Mouse (Mus musculus): ENCODE results near the gene Ptcra.
"Not testable (repeated sequence)": the region's sequence is repeated elsewhere in the genome, so short reads cannot be mapped to it uniquely, and the experiment has no call there.

The Ptcra gene

DNA sequence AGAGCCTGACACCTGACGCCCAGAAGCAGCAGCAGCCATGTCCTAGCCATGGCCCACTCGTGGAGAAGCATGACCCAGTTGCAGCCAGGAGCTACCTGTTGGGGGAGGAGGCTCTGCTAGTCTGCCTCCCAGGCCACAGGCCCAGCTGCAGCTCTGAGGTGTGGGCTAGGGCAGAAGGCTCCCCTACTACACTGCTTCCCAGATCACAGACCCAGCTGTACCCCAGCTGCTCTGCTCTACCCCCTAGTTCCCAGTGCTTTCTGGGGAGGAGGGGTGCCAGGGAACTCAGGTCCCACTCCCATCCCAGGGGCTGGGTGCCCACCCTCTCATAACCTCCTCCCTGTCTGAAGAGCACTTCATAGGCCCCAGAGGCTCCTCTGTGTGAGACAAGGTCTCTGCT lies at the start of gene Ptcra:
TSS of gene Ptcra (minus strand) at position 169 of the 400 bp plus-strand sequence.
- DNase-seq (ENCODE audit: low read depth, low spot score) = no peak

DNA sequence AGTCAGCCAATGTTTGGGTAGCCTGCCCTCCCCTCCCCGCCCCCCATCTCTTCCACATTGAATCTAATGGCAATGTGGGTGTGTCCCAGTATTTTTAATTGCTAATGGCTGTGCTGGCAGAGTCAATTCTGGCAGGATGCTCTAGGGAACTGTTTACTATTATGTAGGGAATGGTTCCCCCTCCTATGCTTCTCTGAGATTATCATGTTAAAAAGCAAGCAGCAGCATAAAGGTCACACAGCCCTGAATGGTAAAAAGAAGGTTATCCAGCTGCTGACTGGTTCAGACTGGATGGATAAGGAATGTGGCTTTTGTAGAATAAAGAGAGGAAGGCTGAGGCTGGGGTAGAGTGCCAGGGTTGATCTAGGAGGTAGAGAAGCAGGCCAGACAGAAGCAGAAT lies 48.9 kb upstream of the Ptcra start:
- DNase-seq (ENCODE audit: low read depth, low spot score) = no peak

DNA sequence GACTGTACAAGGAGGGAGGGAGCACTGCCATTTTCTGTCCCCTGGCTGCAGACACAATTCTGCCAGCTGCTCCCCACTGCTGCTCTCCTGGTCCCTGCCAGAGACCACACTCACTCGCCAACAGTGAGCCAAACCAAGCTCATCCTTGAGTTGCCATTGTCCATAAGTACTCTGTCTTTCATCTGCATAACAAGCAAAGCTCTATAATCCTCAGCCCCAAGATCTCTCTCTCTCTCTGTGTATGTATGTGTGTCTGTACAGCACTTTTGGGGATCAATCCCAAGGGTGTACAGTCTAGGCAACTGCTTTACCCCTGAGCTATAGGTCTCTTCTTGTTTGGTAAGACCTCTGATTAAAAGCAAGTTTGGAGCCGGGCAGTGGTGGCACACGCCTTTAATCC lies 47.2 kb upstream of the Ptcra start:
- DNase-seq (ENCODE audit: low read depth, low spot score) = no peak

DNA sequence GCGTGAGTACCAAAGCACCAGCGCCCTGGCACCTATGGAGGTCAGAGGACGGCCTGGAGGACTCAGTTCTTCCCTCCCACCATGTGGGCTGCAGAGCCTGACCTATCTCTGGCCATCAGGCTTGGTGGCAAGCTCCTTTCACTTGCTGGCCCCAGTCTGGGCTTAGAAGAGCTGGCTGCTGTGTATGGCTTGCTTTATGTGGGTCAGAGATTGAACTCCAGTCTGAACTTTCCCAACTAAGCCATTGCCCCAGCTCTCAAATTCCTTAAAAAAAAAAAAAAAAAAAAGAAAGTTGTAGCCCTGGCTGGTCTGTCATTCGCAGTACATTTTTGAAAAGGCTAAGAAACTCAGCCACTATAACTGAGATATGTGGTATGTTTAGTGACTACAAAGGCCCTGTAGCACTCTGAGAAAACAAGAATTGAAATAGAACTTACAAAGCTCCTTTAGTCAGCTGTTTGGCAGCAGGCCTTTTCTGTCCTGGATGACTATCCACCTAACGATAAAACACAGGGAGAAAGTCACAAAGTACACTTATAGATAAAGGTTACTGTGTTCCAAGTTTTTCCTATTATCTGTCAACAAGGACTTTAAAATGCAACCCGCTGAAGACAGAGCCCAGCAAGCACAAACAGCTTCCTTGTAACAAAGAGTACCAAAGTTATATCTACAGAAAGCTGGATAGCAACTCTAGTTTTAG lies 45.8 kb upstream of the Ptcra start:
- no peak for DNase-seq (ENCODE audit: low read depth, low spot score)

DNA sequence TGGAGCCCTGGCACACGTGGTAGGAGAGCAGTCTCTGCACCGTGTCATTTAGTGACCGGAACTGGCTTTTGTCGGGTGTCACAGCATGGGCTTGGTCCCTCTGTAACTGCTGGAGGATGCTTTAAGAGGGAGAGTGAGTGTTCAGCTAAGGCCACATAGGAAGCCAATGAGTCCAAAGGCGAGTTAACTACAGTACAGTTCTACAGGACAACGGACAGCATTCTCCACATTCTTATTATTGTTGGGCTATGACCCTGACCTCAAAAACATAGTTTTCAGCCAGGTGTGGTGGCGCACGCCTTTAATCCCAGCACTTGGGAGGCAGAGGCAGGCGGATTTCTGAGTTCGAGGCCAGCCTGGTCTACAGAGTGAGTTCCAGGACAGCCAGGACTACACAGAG lies 44.9 kb upstream of the Ptcra start:
- no peak for DNase-seq (ENCODE audit: low read depth, low spot score)

DNA sequence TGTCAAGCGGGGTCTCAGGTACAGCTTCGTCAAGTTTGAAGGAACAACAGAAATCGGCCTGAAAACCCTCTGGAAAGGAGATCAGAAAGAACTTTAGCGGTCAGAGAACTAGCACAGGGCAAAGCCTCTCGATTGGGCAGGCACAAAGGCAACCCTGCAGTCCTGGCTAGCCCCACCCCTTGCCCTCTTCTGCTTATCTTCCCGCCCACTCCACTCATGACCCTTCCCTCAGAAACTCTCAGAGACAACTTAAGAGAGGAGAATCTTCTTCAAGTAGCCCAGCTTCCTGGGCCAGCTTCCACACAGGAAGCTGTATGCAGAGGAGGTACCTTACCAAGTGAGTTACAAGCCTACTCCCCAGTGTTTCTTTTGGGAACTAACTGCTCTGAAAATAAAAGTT lies 38.2 kb upstream of the Ptcra start:
- DNase-seq (ENCODE audit: low read depth, low spot score) = no peak

DNA sequence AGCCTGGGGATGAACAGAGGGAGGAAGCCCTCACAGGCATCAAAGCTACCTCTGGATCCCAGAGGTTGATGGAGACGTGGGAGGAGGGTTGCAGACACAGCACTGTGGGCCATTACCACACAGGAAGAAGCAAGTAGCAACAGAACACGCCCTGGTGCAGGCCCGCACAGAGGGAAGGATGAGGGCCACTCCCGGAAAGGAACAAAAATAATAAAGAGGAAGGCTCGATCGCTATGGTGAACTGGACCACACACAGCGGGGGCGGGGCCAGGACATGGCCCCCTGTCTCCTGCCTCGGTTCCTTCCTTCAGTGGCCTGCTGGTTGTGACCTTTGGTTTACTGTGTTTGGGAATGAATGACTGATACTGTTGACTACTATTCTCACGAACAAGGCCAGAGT lies 36.2 kb upstream of the Ptcra start:
- DNase-seq (ENCODE audit: low read depth, low spot score) = no peak

DNA sequence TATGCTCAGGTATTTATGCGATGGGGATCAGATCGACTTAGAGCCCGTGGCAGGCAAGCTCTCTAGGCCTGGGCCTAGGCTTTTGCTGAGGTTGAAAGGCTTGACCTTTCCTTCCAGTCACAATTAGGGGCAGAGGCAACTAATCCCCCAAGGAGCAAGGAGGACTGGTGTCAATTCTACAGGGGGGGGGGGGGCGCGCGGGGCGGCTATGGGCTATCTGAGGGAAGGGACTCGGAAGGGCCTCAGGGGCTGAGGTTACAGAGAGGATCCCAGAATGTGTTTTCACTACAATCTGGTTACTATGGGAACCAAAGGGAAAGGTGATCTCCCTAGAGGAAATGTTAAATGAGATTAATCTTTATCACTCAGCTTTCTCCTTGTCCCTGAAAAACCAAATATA lies 33.9 kb upstream of the Ptcra start:
- DNase-seq (ENCODE audit: low read depth, low spot score) = no peak

DNA sequence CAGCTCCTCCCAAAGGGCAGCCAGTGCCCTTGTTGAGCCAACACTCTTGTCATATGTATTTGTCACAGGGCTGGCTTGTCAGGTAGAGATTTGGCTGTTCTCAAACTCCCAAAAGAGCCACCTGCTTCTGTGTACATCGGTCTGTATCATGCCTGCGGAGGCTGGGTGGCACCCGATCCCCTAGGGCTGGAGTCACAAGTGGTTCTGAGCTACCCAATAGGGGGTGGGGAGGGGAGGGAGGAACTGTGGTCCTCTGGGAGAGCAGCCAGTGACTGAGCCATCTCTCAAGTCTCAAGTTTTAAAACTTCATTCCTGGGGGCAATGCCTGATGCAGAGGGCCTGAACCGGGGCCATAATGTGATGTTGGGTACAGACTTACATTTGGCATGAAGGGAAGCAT lies 33.2 kb upstream of the Ptcra start:
- DNase-seq (ENCODE audit: low read depth, low spot score) = no peak

DNA sequence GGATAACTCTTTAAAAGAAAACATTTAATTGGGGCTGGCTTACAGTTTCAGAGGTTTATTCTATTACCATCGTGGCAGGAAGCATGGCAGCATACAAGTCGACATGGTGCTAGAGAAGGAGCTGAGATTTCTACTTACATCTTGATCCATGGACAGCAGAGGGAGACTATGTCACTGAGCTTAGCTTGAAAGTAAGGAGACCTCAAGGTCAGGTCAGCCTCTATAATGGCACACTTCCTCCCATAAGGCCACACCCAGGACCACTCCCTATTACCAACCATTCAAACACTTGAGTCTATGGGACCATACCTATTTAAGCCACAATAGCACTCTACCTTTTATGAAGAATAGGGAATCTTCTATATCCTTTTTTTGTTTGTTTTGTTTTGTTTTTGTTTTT lies 29.5 kb upstream of the Ptcra start:
- DNase-seq (ENCODE audit: low read depth, low spot score) = no peak

DNA sequence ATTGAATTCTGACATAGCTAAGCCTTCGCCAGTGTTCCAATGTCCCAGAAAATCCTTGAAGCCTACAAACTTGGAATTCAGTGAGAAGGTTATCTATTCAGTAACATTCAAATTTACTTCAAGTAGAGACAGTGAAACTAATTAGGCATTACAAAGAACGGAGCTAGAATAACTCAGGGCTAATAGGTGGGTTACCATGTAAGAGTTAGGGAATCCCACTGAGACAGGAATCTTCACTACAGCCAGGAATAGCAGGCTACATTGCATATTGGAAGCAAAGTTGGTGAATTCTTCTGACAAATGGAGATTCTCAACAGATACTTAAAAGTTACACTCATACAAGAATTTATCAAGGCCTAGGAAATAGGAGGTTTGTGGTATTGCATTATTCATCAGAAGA lies 24.5 kb upstream of the Ptcra start:
- not testable (repeated sequence) for DNase-seq (ENCODE audit: low read depth, low spot score)

DNA sequence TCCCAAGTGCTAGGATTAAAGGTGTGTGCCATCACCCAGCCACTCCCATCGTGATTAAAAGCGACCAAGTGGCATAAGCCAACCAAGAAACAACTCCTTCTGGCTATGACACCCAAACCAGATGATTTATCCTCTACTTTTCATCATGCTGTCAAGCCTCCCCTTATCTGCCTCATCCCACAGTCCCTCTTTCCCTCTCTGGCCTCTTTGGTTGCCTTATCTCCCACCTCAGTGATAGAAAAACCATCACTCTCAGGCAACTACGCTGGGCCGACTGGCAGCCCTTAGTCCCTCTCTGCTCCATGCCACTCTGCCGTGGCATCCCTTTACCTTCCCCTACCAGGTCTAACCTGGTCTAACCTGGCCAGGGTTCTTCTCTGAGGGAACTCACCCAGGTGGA lies 23.4 kb upstream of the Ptcra start:
- no peak for DNase-seq (ENCODE audit: low read depth, low spot score)

DNA sequence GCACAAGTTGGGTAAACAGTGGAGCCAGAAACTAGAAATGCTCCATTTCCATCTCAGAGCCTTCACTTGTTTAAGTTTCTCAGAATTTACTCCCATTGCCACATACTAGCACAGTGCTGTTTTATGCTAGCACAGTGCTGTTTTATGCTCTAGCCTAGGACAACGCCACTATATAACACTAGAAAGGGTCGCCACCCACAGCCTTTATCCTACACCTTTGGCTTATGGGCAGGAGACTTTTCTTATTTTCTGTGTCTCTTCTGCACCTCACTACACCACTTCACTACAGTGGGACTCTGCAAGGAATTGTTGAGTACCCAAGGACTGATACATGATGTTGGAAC lies 19.7 kb upstream of the Ptcra start:
- no peak for DNase-seq (ENCODE audit: low read depth, low spot score)

DNA sequence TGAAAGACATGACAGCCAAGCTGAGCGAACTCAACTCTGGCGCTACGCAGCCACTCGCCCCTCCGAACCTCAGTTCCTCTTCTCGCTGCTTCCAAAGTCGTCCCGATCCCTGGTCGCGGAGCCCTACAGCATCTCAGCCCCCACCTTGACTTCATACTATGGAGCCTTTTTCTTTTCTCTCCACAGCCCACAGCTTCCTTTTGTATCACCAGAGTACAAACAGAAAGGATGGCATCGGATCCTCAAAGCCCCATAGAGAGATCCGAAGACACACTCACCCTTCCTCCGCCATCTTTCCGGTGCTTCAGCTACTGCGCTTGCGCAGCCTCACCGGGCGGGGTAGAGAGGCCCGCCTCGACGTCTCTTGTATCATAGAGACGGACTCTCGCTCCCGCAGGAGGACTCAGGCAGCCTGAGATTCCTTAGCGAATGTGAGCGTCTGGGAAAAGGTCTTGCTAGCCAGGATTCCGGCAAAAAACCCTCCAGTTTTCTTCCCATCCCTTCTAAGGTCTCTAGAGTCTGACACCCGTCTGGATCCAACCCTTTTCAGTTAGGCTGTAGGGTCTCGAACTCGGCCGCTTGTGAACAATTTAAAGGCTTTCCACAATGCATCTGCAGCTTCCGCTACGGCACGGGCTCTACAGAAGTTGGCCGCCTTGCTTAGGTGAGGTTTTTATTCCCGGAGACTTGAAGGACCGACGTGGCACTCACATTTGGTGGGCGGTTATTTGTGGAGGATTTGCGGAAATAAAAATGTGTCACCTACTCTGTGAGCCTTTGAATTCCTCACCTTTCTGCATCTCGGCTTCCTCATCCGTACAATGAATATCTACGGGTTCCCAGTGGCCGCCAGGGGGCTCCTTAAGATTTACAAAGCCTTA lies 19.1 kb upstream of the Ptcra start, which contains the start of gene Rpl7l1:
TSS of gene Rpl7l1 (minus strand) at position 332 of the 881 bp plus-strand sequence.
- peak; percentile 95 for DNase-seq (ENCODE audit: low read depth, low spot score)

DNA sequence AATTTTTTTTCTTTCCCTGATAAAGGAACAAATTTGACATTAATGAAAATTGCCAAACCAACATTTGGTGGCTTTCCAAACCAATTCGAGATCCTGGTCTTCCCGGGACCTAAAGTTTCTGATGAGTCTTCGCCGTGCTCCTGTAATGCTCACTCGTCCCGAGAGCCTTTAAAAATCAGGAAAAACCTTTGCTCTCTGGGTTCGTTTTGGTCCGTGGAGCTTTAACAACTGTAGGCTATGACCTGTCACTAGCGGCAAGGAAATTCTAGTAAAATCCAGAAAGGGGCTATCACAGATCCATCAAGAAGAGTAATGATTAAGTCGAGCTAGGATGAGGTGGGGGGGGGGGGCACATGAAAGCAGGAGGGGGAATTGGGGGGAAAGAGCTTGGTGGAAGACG lies 18.4 kb upstream of the Ptcra start:
- peak; percentile 46 for DNase-seq (ENCODE audit: low read depth, low spot score)

DNA sequence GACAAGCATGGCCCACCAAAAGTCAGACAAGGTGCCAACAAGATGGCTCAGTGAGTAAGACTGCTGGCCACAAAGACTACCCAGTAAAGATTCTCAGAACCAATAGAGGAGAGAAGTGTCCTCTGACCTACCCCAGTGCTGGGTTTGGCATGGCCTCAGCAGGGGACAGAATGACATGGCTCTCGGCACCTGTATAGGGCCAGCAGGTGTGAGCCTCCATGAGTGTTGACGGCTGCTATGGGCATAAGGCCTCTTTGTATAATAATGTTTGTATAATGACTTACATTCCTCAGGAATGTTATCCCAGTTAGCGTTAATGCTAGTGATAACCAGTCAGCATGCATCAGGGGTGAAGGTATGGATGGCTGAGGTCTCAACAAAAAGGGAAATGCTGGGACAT lies 12.6 kb upstream of the Ptcra start:
- no peak for DNase-seq (ENCODE audit: low read depth, low spot score)

DNA sequence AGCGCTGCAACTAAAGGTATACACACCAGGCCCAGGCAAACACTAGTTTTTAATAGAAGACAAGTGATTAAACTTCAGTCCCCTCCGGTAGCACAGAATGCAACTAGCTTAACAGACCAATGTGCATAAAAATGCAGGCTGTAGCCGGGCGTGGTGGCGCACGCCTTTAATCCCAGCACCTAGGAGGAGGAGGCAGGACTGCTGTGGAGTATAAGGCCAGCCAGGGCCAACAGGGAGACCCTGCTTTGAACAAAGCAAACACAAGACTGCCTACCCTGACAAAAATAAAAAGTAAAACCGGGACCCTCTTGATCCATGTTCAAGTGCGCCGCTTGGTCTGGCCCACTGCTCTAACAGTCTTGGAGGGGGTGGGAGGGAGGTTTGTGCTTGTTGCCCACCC lies 11.6 kb upstream of the Ptcra start:
- DNase-seq (ENCODE audit: low read depth, low spot score) = no peak

DNA sequence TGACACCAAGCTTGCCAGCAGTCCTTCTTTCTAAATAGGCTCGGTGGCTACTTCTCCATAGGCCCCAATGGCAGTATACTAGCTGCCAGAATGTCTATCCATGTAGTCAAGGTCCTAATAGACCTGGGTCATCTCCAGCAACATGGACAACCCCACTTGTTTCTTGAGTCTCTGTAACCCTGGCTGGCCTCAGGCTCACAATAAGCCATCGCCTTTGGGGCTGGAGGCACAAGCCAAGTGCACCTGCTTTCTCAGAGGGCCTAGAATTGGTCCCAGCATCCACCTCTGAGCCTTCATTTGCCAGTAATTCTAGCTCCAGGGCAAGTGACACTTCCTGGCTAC lies 10.6 kb upstream of the Ptcra start:
- DNase-seq (ENCODE audit: low read depth, low spot score) = no peak

DNA sequence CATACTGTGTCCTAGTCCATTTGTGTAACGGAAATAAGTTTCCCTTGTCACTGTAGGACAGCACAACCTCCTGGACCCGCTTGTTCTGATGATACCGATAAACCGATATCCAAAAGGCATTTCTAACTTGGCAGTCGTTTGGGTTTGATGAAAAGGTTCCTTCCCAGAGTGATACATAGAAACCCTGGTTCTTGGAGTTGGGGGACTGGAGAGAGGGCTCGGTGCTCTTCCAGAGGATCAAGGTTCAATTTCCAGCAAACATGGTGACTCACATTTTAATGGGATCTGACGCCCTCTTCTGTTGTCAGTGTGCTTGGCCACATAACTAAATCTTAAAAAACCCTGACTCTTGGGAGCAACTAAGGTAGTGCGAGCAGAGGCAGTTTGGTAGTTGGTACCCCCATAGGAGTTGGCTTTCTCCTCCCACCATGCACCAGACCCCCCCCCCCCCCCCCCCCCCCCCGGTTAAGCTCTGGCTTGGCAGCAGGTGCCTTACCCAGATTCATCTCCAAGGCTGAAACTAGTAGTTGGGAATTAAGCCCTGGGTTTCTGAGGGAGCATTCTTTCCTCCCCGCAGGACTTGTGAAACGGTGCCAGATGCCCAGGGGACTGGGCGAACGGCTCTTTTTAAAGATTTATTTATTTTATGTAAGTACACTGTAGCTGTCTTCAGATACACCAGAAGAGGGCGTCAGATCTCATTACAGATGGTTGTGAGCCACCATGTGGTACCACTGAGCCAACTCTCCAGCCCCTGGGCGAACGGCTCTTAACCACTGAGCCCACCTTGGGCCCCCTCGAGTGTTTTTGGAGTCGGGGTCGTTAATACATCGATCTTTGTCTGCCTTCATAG lies 10.0 kb upstream of the Ptcra start:
- DNase-seq (ENCODE audit: low read depth, low spot score) = peak; percentile 76

DNA sequence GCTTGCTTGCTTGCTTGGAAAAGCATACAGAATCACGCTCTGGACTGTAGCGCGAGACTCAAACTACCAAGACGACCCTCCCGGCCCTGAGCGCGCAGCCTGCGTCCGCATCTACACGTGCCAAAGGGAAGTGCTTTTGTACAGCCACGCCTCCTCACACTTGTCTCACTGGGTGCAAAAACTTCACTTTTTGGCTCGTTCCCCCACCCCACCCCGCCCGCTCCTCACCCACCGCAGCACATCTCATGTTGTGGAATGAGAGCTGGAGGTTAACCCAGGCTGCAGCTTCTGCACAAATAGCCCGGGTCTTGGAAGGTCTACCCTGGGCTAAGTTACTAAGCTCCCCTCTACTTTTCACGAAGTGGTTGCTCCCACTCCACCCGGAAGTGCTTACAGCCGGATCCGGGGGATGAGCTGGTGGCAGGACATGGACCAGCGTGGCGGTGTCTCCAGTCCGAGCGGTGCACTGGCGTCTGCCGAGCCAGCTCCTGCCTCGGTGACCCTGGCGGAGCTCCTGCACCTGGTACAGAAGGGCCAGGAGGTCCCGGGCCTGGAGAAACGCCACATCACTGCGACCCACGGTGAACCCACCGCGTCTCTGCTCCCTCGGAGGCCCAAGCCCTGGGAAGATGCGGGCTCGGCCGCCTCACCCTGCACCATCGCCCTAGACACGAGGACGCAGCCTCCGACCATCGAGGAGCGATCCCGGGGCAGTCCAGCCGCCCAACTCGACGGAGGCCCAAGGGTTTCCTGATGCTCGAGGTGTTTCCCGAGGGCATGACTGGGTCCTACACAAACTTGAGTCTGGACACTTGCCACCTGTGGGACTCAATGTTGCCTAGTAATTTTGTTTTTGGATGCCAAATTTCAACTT lies 9.1 kb upstream of the Ptcra start, which contains the start of gene 2310039H08Rik:
TSS of gene 2310039H08Rik (plus strand) at position 232 of the 874 bp plus-strand sequence.
- DNase-seq (ENCODE audit: low read depth, low spot score) = peak; percentile 94

DNA sequence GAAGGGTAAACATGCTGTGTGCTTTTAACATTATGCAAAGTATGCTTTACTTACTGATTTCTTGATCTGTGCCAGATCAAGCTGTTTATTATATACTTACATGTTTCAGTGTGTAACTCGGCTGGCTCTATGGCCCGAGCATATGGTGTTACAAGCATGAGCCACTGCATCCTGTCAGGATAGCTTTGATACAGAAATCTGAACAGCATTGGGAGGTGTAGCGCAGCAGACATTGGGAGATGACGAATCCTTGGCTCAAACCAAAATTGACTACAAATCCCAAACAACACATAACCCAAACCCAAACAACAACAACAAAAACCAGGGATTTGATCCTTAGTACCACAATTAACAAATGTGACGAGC lies 8.5 kb upstream of the Ptcra start:
- DNase-seq (ENCODE audit: low read depth, low spot score) = no peak
